Comparison of ENCODE assay signal across 8 mouse cellular contexts in genomic region chr7:140881696-140882468, GRCm38 (mm10). TPM values are rescaled to one million over a fixed set of nuclear protein-coding genes. Genes with fewer than 3 reads are reported as not detected.
A peak's percentile ranks its signal among the peaks of the same experiment; 100 is the strongest.
DNase-seq lines count a peak whose midpoint lies in the region; ATAC-seq and TF ChIP-seq lines count a peak whose summit lies in the region.

Gene Psmd13, plus strand, starts transcription at chr7:140881968.
Gene Sirt3, minus strand, starts transcription at chr7:140882309.

- H3K9ac ChIP-seq in hindbrain, embryonic 14.5 days = peak within 1 kb of the TSS; percentile 95

- CTCF ChIA-PET in Patski (lab: Charles Lee) = interaction anchor here (2.9 kb wide), 1 partner anchor 22 kb away, joined by 13 read pairs; no protein-coding TSS in a partner anchor

- peaks cover 12% of the 10 kb centered on the region for H3K4me1 ChIP-seq in hindbrain, embryonic 14.5 days (replicated peaks; ENCODE audit: control insufficient read depth, insufficient read depth, low read length)

- H3K36me3 ChIP-seq in hindbrain, embryonic 14.5 days (replicated peaks; ENCODE audit: control insufficient read depth, insufficient read depth) = peaks cover 20% of the 10 kb centered on the region

- peak within 1 kb of the TSS; percentile 76 for H3K4me2 ChIP-seq in hindbrain, embryonic 14.5 days (replicated peaks)

- peak; percentile 92 for ATAC-seq in Patski
- peak; percentile 95 for ATAC-seq in hindbrain, embryonic 14.5 days (ENCODE audit: low FRiP score)

- in situ Hi-C loops in Patski (cut with MboI; ENCODE audit: low pct_unique_long_range_greater_than_20kb) = no loop called here

- no peaks in the 10 kb centered on the region for H3K9me3 ChIP-seq in hindbrain, embryonic 14.5 days (ENCODE audit: control insufficient read depth, low read length)

- POLR2A ChIA-PET in Patski (lab: Charles Lee) = interaction anchor here (0.6 to 1.6 kb wide), 7 partner anchors 10 to 34 kb away, joined by 3 to 10 read pairs (median 3); partner anchors contain the start of genes Bet1l, Gm45785, Odf3 and Ric8a

- H3K27me3 ChIP-seq in Patski = no peaks in the 10 kb centered on the region
- no peaks in the 10 kb centered on the region for H3K27me3 ChIP-seq in hindbrain, embryonic 14.5 days (ENCODE audit: control insufficient read depth, insufficient read depth, low read length)

- TF ChIP-seq CTCF in Patski (IDR thresholded peaks at IDR 0.05) = no peak

- WGBS in hindbrain, embryonic 14.5 days = under 1% methylated on average over 59 of the region's 59 CpGs

- DNase-seq in Patski (ENCODE audit: low read depth, low spot score) = peak; percentile 68
- DNase-seq in cerebellum, postnatal 14 days = peak; percentile 96 to 97
- peak; percentile 87 to 91 for DNase-seq in frontal cortex, postnatal 25 days (ENCODE audit: low spot score in 2 of 2)
- DNase-seq in hindbrain, embryonic 14.5 days (ENCODE audit: low spot score) = peak; percentile 95
- DNase-seq in layer of hippocampus, postnatal 36 days = peak; percentile 93
- DNase-seq in lung, postnatal 36 days = peak; percentile 98
- peak; percentile 96 for DNase-seq in retina, postnatal 1 day
- DNase-seq in urinary bladder, adult 18-20 months (ENCODE audit: low spot score in 2 of 2) = peak; percentile 90

- H3K27ac ChIP-seq in hindbrain, embryonic 14.5 days = peak within 1 kb of the TSS; percentile 90

- peak within 1 kb of the TSS; percentile 91 for H3K4me3 ChIP-seq in hindbrain, embryonic 14.5 days (replicated peaks; ENCODE audit: low read length)

RNA-seq across cellular contexts. Expression of gene Psmd13, which starts in this region (rescaled TPM):
- 148 TPM for polyA plus RNA-seq in Patski (2021)
- 177 and 185 TPM in 2 replicates for polyA plus RNA-seq in hindbrain, embryonic 14.5 days (2014; fragmentation: Nextera tagmentation; extraction: Ambion mirVana)
- total RNA-seq in layer of hippocampus, postnatal 36 days (2021) = 100 to 1,000 TPM; 113 to 119 TPM

RNA-seq across cellular contexts. Expression of gene Sirt3, which starts in this region (rescaled TPM):
- 48.3 TPM for polyA plus RNA-seq in Patski (2021)
- 44.4 and 47.5 TPM in 2 replicates for polyA plus RNA-seq in hindbrain, embryonic 14.5 days (2014; fragmentation: Nextera tagmentation; extraction: Ambion mirVana)
- total RNA-seq in layer of hippocampus, postnatal 36 days (2021) = 10 to 100 TPM; 64.6 to 71.8 TPM

Comparison
In these comparisons a context has a peak if more than half of its experiments do, and no peak if none do; other contexts are left out.
1. Peak in every context shown above with its lines: DNase-seq, ATAC-seq, H3K4me3 ChIP-seq and H3K27ac ChIP-seq.